Mouse (Mus musculus): ENCODE measurements around the gene Cd200.
"Not testable (repeated sequence)": the region's sequence is repeated elsewhere in the genome, so short reads cannot be mapped to it uniquely, and the experiment has no call there.

Gene Cd200

GRCm38 (mm10) chr16:45376812-45377211 is 32.0 kb downstream of the Cd200 start:
- no peak for DNase-seq

GRCm38 (mm10) chr16:45376294-45376693 is 32.6 kb downstream of the Cd200 start:
- DNase-seq = peak; percentile 3

GRCm38 (mm10) chr16:45375506-45376225 is 33.2 kb downstream of the Cd200 start:
- no peak for DNase-seq

- DNase-seq = no peak
Observed at GRCm38 (mm10) chr16:45374074-45374473, 34.8 kb downstream of the Cd200 start.

GRCm38 (mm10) chr16:45371076-45371475 is 37.8 kb downstream of the Cd200 start:
- no peak for DNase-seq

GRCm38 (mm10) chr16:45369285-45369965 is 39.4 kb downstream of the Cd200 start:
- DNase-seq = no peak

- no peak for DNase-seq
Observed at GRCm38 (mm10) chr16:45366111-45366510, 42.7 kb downstream of the Cd200 start.

- no peak for DNase-seq
Observed at GRCm38 (mm10) chr16:45365353-45365752, 43.5 kb downstream of the Cd200 start.

- no peak for DNase-seq
Observed at GRCm38 (mm10) chr16:45364627-45365026, 44.2 kb downstream of the Cd200 start.

GRCm38 (mm10) chr16:45363480-45364045 is 45.3 kb downstream of the Cd200 start:
- no peak for DNase-seq

- no peak for DNase-seq
Observed at GRCm38 (mm10) chr16:45361450-45361849, 47.4 kb downstream of the Cd200 start.

- not testable (repeated sequence) for DNase-seq
Observed at GRCm38 (mm10) chr16:45358441-45358840, 50.4 kb downstream of the Cd200 start.

GRCm38 (mm10) chr16:45357134-45357533 is 51.7 kb downstream of the Cd200 start:
- DNase-seq = no peak

- no peak for DNase-seq
Observed at GRCm38 (mm10) chr16:45352875-45353274, 56.0 kb downstream of the Cd200 start.

GRCm38 (mm10) chr16:45350767-45351166 is 58.1 kb downstream of the Cd200 start:
- no peak for DNase-seq

GRCm38 (mm10) chr16:45349523-45350298 is 59.1 kb downstream of the Cd200 start:
- no peak for DNase-seq

GRCm38 (mm10) chr16:45348238-45348637 is 60.6 kb downstream of the Cd200 start:
- DNase-seq = not testable (repeated sequence)

GRCm38 (mm10) chr16:45346930-45347387 is 61.9 kb downstream of the Cd200 start:
- DNase-seq = no peak

- DNase-seq = no peak
Observed at GRCm38 (mm10) chr16:45346367-45346766, 62.5 kb downstream of the Cd200 start.

GRCm38 (mm10) chr16:45344879-45345278 is 64.0 kb downstream of the Cd200 start:
- DNase-seq = no peak

- no peak for DNase-seq
Observed at GRCm38 (mm10) chr16:45336478-45336877, 72.4 kb downstream of the Cd200 start.

- no peak for DNase-seq
Observed at GRCm38 (mm10) chr16:45334891-45335290, 74.0 kb downstream of the Cd200 start.

GRCm38 (mm10) chr16:45334376-45334765 is 74.5 kb downstream of the Cd200 start:
- no peak for DNase-seq
